Mouse (Mus musculus): Measurements from ENCODE around the gene Tas1r3. TPM values are rescaled to one million over a fixed set of nuclear protein-coding genes. Genes with fewer than 3 reads are reported as not detected.

Gene Tas1r3
- polyA plus RNA-seq, 1 experiment from 2014 or later, result 0.48 TPM

DNA sequence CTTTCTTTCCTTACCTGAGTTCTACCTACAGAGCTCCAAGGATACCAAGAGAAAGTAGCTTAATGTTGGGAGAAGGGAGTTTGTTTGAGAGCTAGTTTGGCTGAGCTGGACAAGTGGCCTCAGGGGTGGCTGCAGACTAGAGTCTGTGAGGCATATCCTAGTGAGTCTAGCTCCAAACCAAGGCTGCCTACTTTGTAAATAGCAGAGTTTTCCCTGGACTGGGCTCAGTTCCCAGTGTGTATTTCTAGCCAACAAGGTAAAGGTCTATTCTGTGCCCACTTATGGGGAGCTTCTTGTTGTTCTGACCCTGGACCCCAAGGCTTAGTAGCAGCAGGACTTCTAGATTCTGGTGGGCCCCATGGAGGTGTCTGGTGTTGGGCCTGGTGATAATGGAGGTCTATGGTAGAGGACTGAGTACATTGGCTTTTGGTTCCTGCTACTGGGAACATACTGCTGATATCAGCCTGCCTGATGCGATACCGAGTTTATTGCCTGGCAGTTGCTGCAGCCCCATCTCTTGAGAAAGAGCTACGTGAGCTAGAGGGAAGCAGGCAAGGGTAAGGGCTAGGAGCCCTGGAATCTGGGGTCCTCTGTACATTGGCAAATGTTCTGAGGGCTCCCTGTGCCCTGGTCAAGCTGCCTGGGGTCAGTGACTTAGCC, 13.2 kb downstream of the Tas1r3 start:
- ATAC-seq (ENCODE audit: insufficient read depth, low FRiP score, low TSS enrichment) (no peak), DNase-seq (ENCODE audit: low spot score) (no peak)
- Histone ChIP-seq H3K36me3 (ENCODE audit: control insufficient read depth, insufficient read depth, low read length) (peaks cover under 1% of the 10 kb centered on the region), H3K9me3 (ENCODE audit: control insufficient read depth, low read length) (no peaks in the 10 kb centered on the region), H3K27ac (ENCODE audit: low read depth, low read length) (no peak overlapping the region), H3K27me3 (ENCODE audit: control insufficient read depth, insufficient read depth, low read length) (no peaks in the 10 kb centered on the region), H3K4me3 (ENCODE audit: low read depth, low read length) (no peak overlapping the region), H3K9ac (ENCODE audit: low read length) (no peak overlapping the region), H3K4me2 (ENCODE audit: low read depth) (no peak overlapping the region), H3K4me1 (ENCODE audit: control insufficient read depth, insufficient read depth, low read length) (peaks cover 18% of the 10 kb centered on the region)
- WGBS, result 84% methylated on average over 3 of the region's 3 CpGs

DNA sequence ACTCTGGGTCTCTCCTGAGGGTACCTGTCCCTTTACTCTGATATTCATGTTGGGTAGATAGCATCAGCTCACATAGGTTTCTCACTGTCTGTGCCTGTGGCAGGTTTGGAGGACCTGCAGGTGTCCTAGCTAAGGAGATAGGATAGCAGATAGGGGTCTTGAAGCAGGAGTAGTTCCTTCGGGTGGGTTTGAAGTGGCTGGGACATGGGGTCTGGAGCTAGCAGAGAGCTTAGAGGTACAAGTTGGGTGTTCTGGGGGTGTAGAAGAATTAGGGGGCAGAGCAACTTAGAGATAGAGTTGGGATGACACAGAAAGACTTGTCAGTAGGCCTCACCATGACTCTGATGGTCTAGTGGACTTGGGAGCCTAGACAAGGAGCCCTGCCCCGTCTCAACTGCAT, 13.8 kb downstream of the Tas1r3 start:
- H3K4me3 ChIP-seq (ENCODE audit: low read depth, low read length), result no peak overlapping the region
- no peak overlapping the region for H3K9ac ChIP-seq (ENCODE audit: low read length)
- no peak for ATAC-seq (ENCODE audit: insufficient read depth, low FRiP score, low TSS enrichment)
- no peak for DNase-seq (ENCODE audit: low spot score)
- H3K9me3 ChIP-seq (ENCODE audit: control insufficient read depth, low read length), result no peaks in the 10 kb centered on the region
- H3K27me3 ChIP-seq (ENCODE audit: control insufficient read depth, insufficient read depth, low read length), result no peaks in the 10 kb centered on the region
- no peak overlapping the region for H3K4me2 ChIP-seq (ENCODE audit: low read depth)
- WGBS, result 86% methylated on average over 2 of the region's 2 CpGs
- peaks cover 18% of the 10 kb centered on the region for H3K4me1 ChIP-seq (ENCODE audit: control insufficient read depth, insufficient read depth, low read length)
- H3K36me3 ChIP-seq (ENCODE audit: control insufficient read depth, insufficient read depth, low read length), result no peaks in the 10 kb centered on the region
- H3K27ac ChIP-seq (ENCODE audit: low read depth, low read length), result no peak overlapping the region

DNA sequence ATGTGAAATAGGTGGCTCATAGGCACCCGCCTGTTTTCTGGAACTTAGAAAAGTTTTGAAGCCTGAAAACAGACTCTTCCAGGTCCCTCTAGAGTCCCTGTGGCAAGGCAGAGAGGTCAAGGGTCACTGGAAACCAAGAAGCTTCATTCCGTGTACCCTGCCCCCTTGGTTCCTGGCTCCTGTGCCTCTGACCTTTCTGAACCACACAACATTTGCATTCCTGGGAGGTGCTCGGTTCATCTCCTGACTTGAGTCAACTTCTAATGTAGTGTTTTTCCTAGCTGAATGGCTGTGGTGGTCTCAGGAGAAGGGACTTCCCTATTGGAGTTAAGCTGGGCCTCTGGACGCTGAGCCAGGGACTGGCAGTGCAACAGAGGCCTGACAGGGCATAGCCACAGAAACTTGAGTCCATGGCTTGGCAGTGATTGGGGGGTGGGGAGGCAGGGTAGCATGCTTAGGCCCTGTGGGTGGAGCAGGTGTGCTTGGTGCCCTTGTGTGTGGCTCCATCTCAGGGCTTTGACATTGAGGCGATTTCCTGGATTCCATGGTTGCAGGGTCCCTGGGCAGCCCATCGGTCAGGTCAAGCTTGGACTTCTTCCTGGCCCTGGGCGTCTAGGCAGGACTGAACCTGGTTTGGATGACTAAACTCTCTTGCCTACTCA, 14.6 kb downstream of the Tas1r3 start:
- H3K9ac ChIP-seq (ENCODE audit: low read length), result peak overlapping the region; percentile 87

DNA sequence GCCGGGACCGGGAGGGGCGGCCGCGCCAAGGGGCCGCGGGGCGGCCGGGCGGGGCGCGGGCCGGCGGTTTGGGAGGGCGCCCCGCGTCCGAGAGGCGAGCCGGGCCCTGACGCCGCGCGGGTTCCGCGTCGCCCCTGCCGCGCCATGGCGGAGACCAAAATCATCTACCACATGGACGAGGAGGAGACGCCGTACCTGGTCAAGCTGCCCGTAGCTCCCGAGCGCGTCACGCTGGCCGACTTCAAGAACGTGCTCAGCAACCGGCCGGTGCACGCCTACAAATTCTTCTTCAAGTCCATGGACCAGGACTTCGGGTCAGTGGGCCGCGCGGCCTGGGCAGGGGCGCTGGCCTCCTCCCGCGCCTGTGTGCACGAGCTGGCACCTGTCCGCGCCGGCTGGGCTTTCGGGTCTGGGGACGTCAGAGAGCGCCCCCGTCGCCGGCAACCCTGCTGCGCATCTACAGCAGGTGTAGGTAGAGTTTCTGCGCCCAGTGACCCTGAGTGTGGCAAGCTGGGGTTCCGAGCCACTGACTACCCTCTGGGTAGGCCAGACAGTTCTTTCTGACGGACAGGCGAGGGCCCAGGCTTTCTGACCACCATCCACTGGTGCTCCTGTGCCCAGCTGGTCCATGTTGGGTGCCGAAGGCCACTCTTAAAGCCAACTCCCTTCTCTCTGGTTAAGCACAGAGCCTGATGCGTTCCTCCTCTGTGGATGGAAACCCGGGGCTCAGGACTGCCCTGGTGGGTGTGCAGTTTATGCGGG, 15.4 kb downstream of the Tas1r3 start:
- peak overlapping the region; percentile 31; the same call in 1 of the 2 replicates for H3K27ac ChIP-seq (ENCODE audit: low read depth, low read length)
- no peaks in the 10 kb centered on the region for H3K27me3 ChIP-seq (ENCODE audit: control insufficient read depth, insufficient read depth, low read length)
- peaks cover 18% of the 10 kb centered on the region for H3K4me1 ChIP-seq (ENCODE audit: control insufficient read depth, insufficient read depth, low read length)
- peak overlapping the region; percentile 87 for H3K9ac ChIP-seq (ENCODE audit: low read length)
- ATAC-seq (ENCODE audit: insufficient read depth, low FRiP score, low TSS enrichment) (peak; percentile 42), DNase-seq (ENCODE audit: low spot score) (peak; percentile 44)
- H3K9me3 ChIP-seq (ENCODE audit: control insufficient read depth, low read length), result no peaks in the 10 kb centered on the region
- H3K4me3 ChIP-seq (ENCODE audit: low read depth, low read length), result peak overlapping the region; percentile 93
- 2% methylated on average over 61 of the region's 69 CpGs for WGBS
- peaks cover 2% of the 10 kb centered on the region; the same call in 1 of the 2 replicates for H3K36me3 ChIP-seq (ENCODE audit: control insufficient read depth, insufficient read depth, low read length)
- peak overlapping the region; percentile 92 for H3K4me2 ChIP-seq (ENCODE audit: low read depth)

More for the DNA sequence above, 14.6 kb downstream of the Tas1r3 start:
- peak overlapping the region; percentile 93 for H3K4me3 ChIP-seq (ENCODE audit: low read depth, low read length)
- ATAC-seq (ENCODE audit: insufficient read depth, low FRiP score, low TSS enrichment) (no peak), DNase-seq (ENCODE audit: low spot score) (no peak)
- peaks cover 18% of the 10 kb centered on the region for H3K4me1 ChIP-seq (ENCODE audit: control insufficient read depth, insufficient read depth, low read length)
- H3K27me3 ChIP-seq (ENCODE audit: control insufficient read depth, insufficient read depth, low read length), result no peaks in the 10 kb centered on the region
- H3K36me3 ChIP-seq (ENCODE audit: control insufficient read depth, insufficient read depth, low read length), result peaks cover 2% of the 10 kb centered on the region; the same call in 1 of the 2 replicates
- no peaks in the 10 kb centered on the region for H3K9me3 ChIP-seq (ENCODE audit: control insufficient read depth, low read length)
- H3K4me2 ChIP-seq (ENCODE audit: low read depth), result peak overlapping the region; percentile 92
- no peak overlapping the region for H3K27ac ChIP-seq (ENCODE audit: low read depth, low read length)
- 58% methylated on average over 7 of the region's 7 CpGs for WGBS

DNA sequence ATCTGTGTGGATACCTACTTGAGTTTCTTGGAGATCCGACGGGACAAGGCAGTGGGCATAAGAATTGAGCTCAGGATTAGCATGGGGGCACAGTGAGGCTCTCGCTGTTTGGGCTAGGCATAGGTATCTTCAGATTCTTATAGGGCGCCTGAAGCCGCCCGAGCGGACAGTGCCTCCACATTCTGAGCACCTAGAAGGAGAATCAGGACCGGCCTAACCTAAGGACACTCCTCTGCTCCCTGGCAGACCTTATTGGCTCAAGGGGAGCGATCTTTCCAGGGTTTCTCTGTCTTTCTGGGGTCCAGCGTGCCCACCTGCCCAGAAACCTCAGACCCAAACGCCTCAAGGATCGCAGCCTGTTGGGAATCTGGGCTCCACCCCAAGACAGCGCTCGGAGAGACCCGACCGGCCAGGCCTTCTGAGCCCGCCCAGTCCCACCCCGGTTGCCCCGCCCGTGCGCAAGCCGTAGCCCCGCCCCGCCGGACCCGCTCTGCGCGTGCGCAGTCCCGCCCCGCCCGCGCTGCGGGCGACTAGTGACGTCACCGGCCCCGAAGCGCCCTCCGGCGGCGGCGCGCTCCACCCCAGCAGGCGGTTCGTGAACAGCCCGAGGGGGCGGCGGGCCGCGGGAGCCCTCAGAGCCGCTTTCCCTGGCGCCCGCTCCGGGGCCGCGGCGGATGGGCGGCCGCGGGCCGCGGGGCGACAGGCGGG, 16.1 kb downstream of the Tas1r3 start, which contains the start of gene Dvl1:
TSS of gene Dvl1 (plus strand) at position 532 of the 708 bp plus-strand sequence.
- Histone ChIP-seq H3K27ac (ENCODE audit: low read depth, low read length) (peak within 1 kb of the TSS; percentile 31; the same call in 1 of the 2 replicates), H3K36me3 (ENCODE audit: control insufficient read depth, insufficient read depth, low read length) (peaks cover 2% of the 10 kb centered on the region; the same call in 1 of the 2 replicates), H3K4me1 (ENCODE audit: control insufficient read depth, insufficient read depth, low read length) (peaks cover 18% of the 10 kb centered on the region), H3K9ac (ENCODE audit: low read length) (peak within 1 kb of the TSS; percentile 87), H3K4me3 (ENCODE audit: low read depth, low read length) (peak within 1 kb of the TSS; percentile 93), H3K9me3 (ENCODE audit: control insufficient read depth, low read length) (no peaks in the 10 kb centered on the region), H3K27me3 (ENCODE audit: control insufficient read depth, insufficient read depth, low read length) (no peaks in the 10 kb centered on the region), H3K4me2 (ENCODE audit: low read depth) (peak within 1 kb of the TSS; percentile 92)
- 3% methylated on average over 46 of the region's 65 CpGs for WGBS
- ATAC-seq (ENCODE audit: insufficient read depth, low FRiP score, low TSS enrichment), result peak; percentile 89
- peak; percentile 94 for DNase-seq (ENCODE audit: low spot score)

DNA sequence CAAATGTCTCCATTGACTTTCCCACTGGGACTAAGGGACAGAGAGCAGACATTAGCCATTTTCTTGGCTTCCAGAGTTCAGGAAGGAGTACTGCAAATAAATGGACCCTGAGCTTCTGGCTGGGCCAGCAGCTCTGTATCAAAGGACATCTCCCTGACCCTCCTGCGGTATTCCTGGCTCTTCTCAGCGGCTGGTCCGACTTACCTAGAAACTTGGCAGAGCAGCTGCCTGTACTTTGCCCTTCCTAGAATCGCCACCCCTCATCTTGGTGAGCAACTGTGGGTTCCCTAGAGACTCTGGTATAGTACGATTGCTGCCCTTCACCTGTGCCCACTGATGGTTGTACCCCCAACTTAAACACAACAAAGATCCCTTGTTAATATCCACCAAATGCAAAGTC, 19.9 kb downstream of the Tas1r3 start:
- DNase-seq (ENCODE audit: low spot score) (no peak), ATAC-seq (ENCODE audit: insufficient read depth, low FRiP score, low TSS enrichment) (no peak)
- peaks cover 2% of the 10 kb centered on the region; the same call in 1 of the 2 replicates for H3K36me3 ChIP-seq (ENCODE audit: control insufficient read depth, insufficient read depth, low read length)
- H3K9me3 ChIP-seq (ENCODE audit: control insufficient read depth, low read length), result no peaks in the 10 kb centered on the region
- H3K4me2 ChIP-seq (ENCODE audit: low read depth), result no peak overlapping the region
- peaks cover 7% of the 10 kb centered on the region for H3K27me3 ChIP-seq (ENCODE audit: control insufficient read depth, insufficient read depth, low read length)
- 88% methylated on average over 5 of the region's 5 CpGs for WGBS
- no peak overlapping the region for H3K4me3 ChIP-seq (ENCODE audit: low read depth, low read length)
- peaks cover 32% of the 10 kb centered on the region for H3K4me1 ChIP-seq (ENCODE audit: control insufficient read depth, insufficient read depth, low read length)
- no peak overlapping the region for H3K9ac ChIP-seq (ENCODE audit: low read length)
- H3K27ac ChIP-seq (ENCODE audit: low read depth, low read length), result no peak overlapping the region

DNA sequence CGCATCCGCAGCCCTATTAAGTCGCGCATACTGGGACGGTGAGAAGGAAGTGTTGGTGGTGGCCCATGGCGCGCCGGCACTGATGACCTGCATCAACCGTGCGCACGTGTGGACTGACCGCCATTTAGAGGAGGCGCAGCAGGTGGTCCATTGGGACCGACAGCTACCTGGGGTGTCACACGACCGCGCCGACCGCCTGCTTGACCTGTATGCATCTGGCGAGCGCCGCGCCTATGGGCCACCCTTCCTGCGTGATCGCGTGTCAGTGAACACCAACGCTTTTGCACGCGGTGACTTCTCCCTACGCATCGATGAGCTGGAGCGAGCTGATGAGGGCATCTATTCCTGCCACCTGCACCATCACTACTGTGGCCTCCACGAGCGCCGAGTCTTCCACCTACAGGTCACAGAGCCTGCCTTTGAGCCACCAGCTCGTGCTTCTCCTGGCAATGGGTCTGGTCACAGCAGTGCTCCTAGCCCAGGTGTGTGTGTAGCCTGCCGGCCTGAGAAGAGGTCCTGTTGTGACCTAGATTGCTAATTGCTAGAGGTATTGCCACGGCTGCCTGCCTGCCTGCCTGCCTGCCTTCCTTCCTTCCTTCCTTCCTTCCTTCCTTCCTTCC, 21.4 kb downstream of the Tas1r3 start:
- H3K4me1 ChIP-seq (ENCODE audit: control insufficient read depth, insufficient read depth, low read length), result peaks cover 27% of the 10 kb centered on the region
- WGBS, result 36% methylated on average over 38 of the region's 38 CpGs
- H3K36me3 ChIP-seq (ENCODE audit: control insufficient read depth, insufficient read depth, low read length), result peaks cover 2% of the 10 kb centered on the region; the same call in 1 of the 2 replicates
- peak overlapping the region; percentile 40; the same call in 1 of the 2 replicates for H3K4me3 ChIP-seq (ENCODE audit: low read depth, low read length)
- no peak for ATAC-seq (ENCODE audit: insufficient read depth, low FRiP score, low TSS enrichment)
- H3K27ac ChIP-seq (ENCODE audit: low read depth, low read length), result no peak overlapping the region
- no peak for DNase-seq (ENCODE audit: low spot score)
- H3K9me3 ChIP-seq (ENCODE audit: control insufficient read depth, low read length), result no peaks in the 10 kb centered on the region
- peak overlapping the region; percentile 57 for H3K4me2 ChIP-seq (ENCODE audit: low read depth)
- peaks cover 7% of the 10 kb centered on the region for H3K27me3 ChIP-seq (ENCODE audit: control insufficient read depth, insufficient read depth, low read length)
- no peak overlapping the region for H3K9ac ChIP-seq (ENCODE audit: low read length)

DNA sequence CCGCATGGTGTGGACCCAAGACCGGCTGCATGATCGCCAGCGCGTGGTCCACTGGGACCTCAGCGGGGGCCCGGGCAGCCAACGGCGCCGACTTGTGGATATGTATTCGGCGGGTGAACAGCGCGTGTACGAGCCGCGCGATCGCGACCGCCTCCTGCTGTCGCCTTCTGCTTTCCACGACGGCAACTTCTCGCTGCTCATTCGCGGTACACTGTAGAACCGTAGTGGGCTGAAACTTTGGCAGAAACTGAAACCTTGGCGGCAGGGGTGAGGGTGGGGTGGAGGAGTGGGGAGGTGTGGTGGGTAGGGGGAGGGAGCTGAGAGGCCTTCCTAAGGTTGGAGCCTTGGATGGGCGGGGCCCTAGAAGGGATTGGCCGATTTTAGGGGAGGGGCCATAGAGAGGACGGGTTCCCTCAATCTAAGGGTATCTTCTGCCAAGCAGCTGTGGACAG, 22.1 kb downstream of the Tas1r3 start:
- Histone ChIP-seq H3K4me2 (ENCODE audit: low read depth) (peak overlapping the region; percentile 57), H3K27me3 (ENCODE audit: control insufficient read depth, insufficient read depth, low read length) (peaks cover 7% of the 10 kb centered on the region), H3K4me3 (ENCODE audit: low read depth, low read length) (peak overlapping the region; percentile 40), H3K9me3 (ENCODE audit: control insufficient read depth, low read length) (no peaks in the 10 kb centered on the region), H3K36me3 (ENCODE audit: control insufficient read depth, insufficient read depth, low read length) (peaks cover 2% of the 10 kb centered on the region; the same call in 1 of the 2 replicates), H3K27ac (ENCODE audit: low read depth, low read length) (no peak overlapping the region), H3K4me1 (ENCODE audit: control insufficient read depth, insufficient read depth, low read length) (peaks cover 23% of the 10 kb centered on the region), H3K9ac (ENCODE audit: low read length) (peak overlapping the region; percentile 40)
- ATAC-seq (ENCODE audit: insufficient read depth, low FRiP score, low TSS enrichment) (peak; percentile 54), DNase-seq (ENCODE audit: low spot score) (peak; percentile 53)
- WGBS, result under 1% methylated on average over 32 of the region's 32 CpGs
